9 mouse cellular contexts compared by ENCODE assay signal in genomic region chr2:71955637-71956036, GRCm38 (mm10). TPM values are rescaled to one million over a fixed set of nuclear protein-coding genes. Genes with fewer than 3 reads are reported as not detected.
DNase-seq lines count a peak whose midpoint lies in the region; ATAC-seq and TF ChIP-seq lines count a peak whose summit lies in the region.
"Had no signal": no experiment of that assay in that cellular context is flagged by ENCODE, and none has a peak within 500 bp of the region (broad histone marks: within the 10 kb centered on the region; RNA-seq: fewer than 3 reads in every experiment).

No protein-coding gene starts in this region.

- peak; percentile 94 for TF ChIP-seq CTCF in midbrain, postnatal 0 days (IDR thresholded peaks at IDR 0.05)

- no peak overlapping the region for H3K4me3 ChIP-seq in kidney, embryonic 14.5 days (ENCODE audit: low read length)
- no peak overlapping the region for H3K4me3 ChIP-seq in midbrain, postnatal 0 days (ENCODE audit: low read depth, low read length)
- H3K4me3 ChIP-seq: lung, embryonic 15.5 days had no signal

- H3K9ac ChIP-seq in kidney, embryonic 14.5 days (ENCODE audit: low read depth, low read length) = no peak overlapping the region
- no peak overlapping the region for H3K9ac ChIP-seq in midbrain, postnatal 0 days (replicated peaks; ENCODE audit: low read length, poor library complexity, severe bottlenecking)
- H3K9ac ChIP-seq: lung, embryonic 15.5 days had no signal

- no peaks in the 10 kb centered on the region for H3K4me1 ChIP-seq in kidney, embryonic 14.5 days (ENCODE audit: control insufficient read depth, insufficient read depth, low read length)
- H3K4me1 ChIP-seq in midbrain, postnatal 0 days (ENCODE audit: insufficient read depth, low read length) = no peaks in the 10 kb centered on the region
- H3K4me1 ChIP-seq: lung, embryonic 15.5 days had no signal

- WGBS in kidney, embryonic 14.5 days = 26% methylated on average over 8 of the region's 8 CpGs
- WGBS in midbrain, postnatal 0 days = 24% methylated on average over 8 of the region's 8 CpGs

- no peak overlapping the region for H3K27ac ChIP-seq in kidney, embryonic 14.5 days (ENCODE audit: low read depth, low read length)
- no peak overlapping the region for H3K27ac ChIP-seq in midbrain, postnatal 0 days (ENCODE audit: low read depth, low read length)
- H3K27ac ChIP-seq: lung, embryonic 15.5 days had no signal

- no peaks in the 10 kb centered on the region for H3K27me3 ChIP-seq in kidney, embryonic 14.5 days (ENCODE audit: control insufficient read depth, insufficient read depth, low read length)
- H3K27me3 ChIP-seq in midbrain, postnatal 0 days (ENCODE audit: insufficient read depth, low read length) = no peaks in the 10 kb centered on the region
- H3K27me3 ChIP-seq: lung, embryonic 15.5 days had no signal

- no peaks in the 10 kb centered on the region for H3K36me3 ChIP-seq in kidney, embryonic 14.5 days (ENCODE audit: control insufficient read depth, insufficient read depth, low read length)
- no peaks in the 10 kb centered on the region for H3K36me3 ChIP-seq in midbrain, postnatal 0 days (ENCODE audit: insufficient read depth, low read length)
- H3K36me3 ChIP-seq: lung, embryonic 15.5 days had no signal

- ATAC-seq in kidney, embryonic 14.5 days (ENCODE audit: low FRiP score, low TSS enrichment) = no peak
- no peak for ATAC-seq in midbrain, postnatal 0 days (ENCODE audit: low FRiP score)

- no peaks in the 10 kb centered on the region for H3K9me3 ChIP-seq in kidney, embryonic 14.5 days (ENCODE audit: control insufficient read depth, low read length)
- H3K9me3 ChIP-seq in midbrain, postnatal 0 days (ENCODE audit: low read length) = no peaks in the 10 kb centered on the region
- H3K9me3 ChIP-seq: lung, embryonic 15.5 days had no signal

- peak; percentile 15 for DNase-seq in kidney, adult 11 months
- DNase-seq in ES-CJ7 (ENCODE audit: low read depth, low spot score) = peak; percentile 68
- DNase-seq in cerebellum, adult 11 months = peak; percentile 47
- peak; percentile 34 to 51 for DNase-seq in frontal cortex, postnatal 10 days (ENCODE audit: low spot score in 2 of 2)
- DNase-seq in layer of hippocampus, postnatal 10 days (ENCODE audit: low spot score in 2 of 2) = peak; percentile 74 to 81
- DNase-seq in midbrain, postnatal 0 days (ENCODE audit: low spot score) = peak; percentile 72
- DNase-seq in urinary bladder, postnatal 36 days (ENCODE audit: low spot score in 2 of 2) = peak; percentile 21 to 52

- no peak overlapping the region for H3K4me2 ChIP-seq in kidney, embryonic 14.5 days (replicated peaks; ENCODE audit: low read depth, low read length)
- H3K4me2 ChIP-seq in midbrain, postnatal 0 days (ENCODE audit: low read depth, low read length, poor library complexity, severe bottlenecking) = no peak overlapping the region
- H3K4me2 ChIP-seq: lung, embryonic 15.5 days had no signal

RNA-seq across cellular contexts. Expression of gene Rapgef4, which starts 25.4 kb away (rescaled TPM):
- 4.2 and 5.1 TPM in 2 replicates for polyA plus RNA-seq in kidney, embryonic 14.5 days (2014; fragmentation: Nextera tagmentation; extraction: Ambion mirVana)
- total RNA-seq in layer of hippocampus, postnatal 10 days (2021) = 100 to 1,000 TPM; 152 to 156 TPM
- 66.0 and 78.6 TPM in 2 replicates for total RNA-seq in midbrain, postnatal 0 days (2014; rRNA removed)
- 44.6 and 48.5 TPM in 2 replicates for polyA plus RNA-seq in midbrain, postnatal 0 days (2015; fragmentation: Nextera tagmentation; extraction: Ambion mirVana)

Comparison
In these comparisons a context has a peak if more than half of its experiments do, and no peak if none do; other contexts are left out.
1. DNase-seq: peak in every context shown above with its lines; median percentile 78 in layer of hippocampus, postnatal 10 days; 72 in midbrain, postnatal 0 days; 68 in ES-CJ7; 47 in cerebellum, adult 11 months; 42 in frontal cortex, postnatal 10 days; 36 in urinary bladder, postnatal 36 days; 15 in kidney, adult 11 months.